ENCODE assay signal across 20 mouse cellular contexts in the genomic region with DNA sequence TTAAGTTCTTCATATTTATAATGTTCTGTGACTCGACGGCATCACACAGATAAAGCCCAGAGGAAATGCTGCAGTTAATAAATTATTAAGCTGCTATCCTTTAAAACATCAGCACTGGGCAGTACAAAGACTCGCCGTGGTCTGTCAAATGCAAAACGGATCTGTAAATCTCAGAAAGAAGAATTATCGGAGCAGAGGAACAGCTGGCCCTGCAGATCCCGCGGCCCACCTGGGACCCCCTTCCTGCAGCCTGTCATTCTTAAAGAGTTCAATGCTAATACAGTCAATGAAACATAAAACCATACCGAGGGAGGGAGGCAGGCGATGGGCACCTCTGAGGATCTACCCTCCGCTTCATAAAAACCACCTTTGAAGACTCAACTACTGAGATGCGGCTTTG.
A peak's percentile ranks its signal among the peaks of the same experiment; 100 is the strongest.
DNase-seq lines count a peak whose midpoint lies in the region; ATAC-seq and TF ChIP-seq lines count a peak whose summit lies in the region.
"Had no signal": no experiment of that assay in that cellular context is flagged by ENCODE, and none has a peak within 500 bp of the region (broad histone marks: within the 10 kb centered on the region; RNA-seq: fewer than 3 reads in every experiment).

No protein-coding gene starts in this region.

- 0 out of 2 replicates have a peak overlapping the region, but pooled peaks have one; percentile 12 for H3K9ac ChIP-seq in kidney, embryonic 14.5 days (ENCODE audit: low read depth, low read length)
- H3K9ac ChIP-seq in embryonic facial prominence, embryonic 11.5 days (replicated peaks; ENCODE audit: low read length) = no peak overlapping the region
- no peak overlapping the region for H3K9ac ChIP-seq in midbrain, embryonic 11.5 days (ENCODE audit: low read length)
- no peak overlapping the region for H3K9ac ChIP-seq in neural tube, embryonic 13.5 days
- H3K9ac ChIP-seq: embryonic facial prominence, embryonic 15.5 days; heart, embryonic 15.5 days; limb, embryonic 12.5 days had no signal

- no peak overlapping the region for H3K4me2 ChIP-seq in kidney, embryonic 14.5 days (replicated peaks; ENCODE audit: low read depth, low read length)
- no peak overlapping the region for H3K4me2 ChIP-seq in embryonic facial prominence, embryonic 11.5 days (ENCODE audit: low read depth, low read length)
- no peak overlapping the region for H3K4me2 ChIP-seq in midbrain, embryonic 11.5 days
- 0 out of 2 replicates have a peak overlapping the region, but pooled peaks have one; percentile 11 for H3K4me2 ChIP-seq in neural tube, embryonic 13.5 days
- H3K4me2 ChIP-seq: embryonic facial prominence, embryonic 15.5 days; heart, embryonic 15.5 days; limb, embryonic 12.5 days had no signal

- no peaks in the 10 kb centered on the region for H3K36me3 ChIP-seq in kidney, embryonic 14.5 days (ENCODE audit: control insufficient read depth, insufficient read depth, low read length)
- H3K36me3 ChIP-seq in embryonic facial prominence, embryonic 11.5 days (replicated peaks; ENCODE audit: control insufficient read depth, insufficient read depth, low read depth, low read length) = no peaks in the 10 kb centered on the region
- no peaks in the 10 kb centered on the region for H3K36me3 ChIP-seq in midbrain, embryonic 11.5 days (ENCODE audit: control insufficient read depth, insufficient read depth, low read length)
- no peaks in the 10 kb centered on the region for H3K36me3 ChIP-seq in neural tube, embryonic 13.5 days
- H3K36me3 ChIP-seq: embryonic facial prominence, embryonic 15.5 days; forebrain, embryonic 10.5 days; heart, embryonic 15.5 days; limb, embryonic 12.5 days had no signal

- TF ChIP-seq CTCF in left cerebral cortex, adult 2 months (IDR thresholded peaks at IDR 0.05) = no peak

- no peaks in the 10 kb centered on the region for H3K9me3 ChIP-seq in kidney, embryonic 14.5 days (ENCODE audit: control insufficient read depth, low read length)
- no peaks in the 10 kb centered on the region for H3K9me3 ChIP-seq in embryonic facial prominence, embryonic 11.5 days (replicated peaks; ENCODE audit: control insufficient read depth, low read length)
- no peaks in the 10 kb centered on the region for H3K9me3 ChIP-seq in midbrain, embryonic 11.5 days (ENCODE audit: control insufficient read depth, low read length)
- no peaks in the 10 kb centered on the region for H3K9me3 ChIP-seq in neural tube, embryonic 13.5 days
- H3K9me3 ChIP-seq: embryonic facial prominence, embryonic 15.5 days; forebrain, embryonic 10.5 days; heart, embryonic 15.5 days; limb, embryonic 12.5 days had no signal

- H3K27ac ChIP-seq in kidney, embryonic 14.5 days (ENCODE audit: low read depth, low read length) = no peak overlapping the region
- no peak overlapping the region for H3K27ac ChIP-seq in embryonic facial prominence, embryonic 11.5 days (replicated peaks; ENCODE audit: low read depth, low read length)
- 0 out of 2 replicates have a peak overlapping the region, but pooled peaks have one; percentile 25 for H3K27ac ChIP-seq in midbrain, embryonic 11.5 days (ENCODE audit: low read depth, low read length)
- peak overlapping the region; percentile 46 for H3K27ac ChIP-seq in neural tube, embryonic 13.5 days (replicated peaks)
- H3K27ac ChIP-seq in left cerebral cortex, adult 2 months = no peak overlapping the region
- H3K27ac ChIP-seq: embryonic facial prominence, embryonic 15.5 days; forebrain, embryonic 10.5 days; heart, adult 2 months; heart, embryonic 15.5 days; limb, embryonic 12.5 days had no signal

- H3K4me3 ChIP-seq in kidney, embryonic 14.5 days (ENCODE audit: low read length) = no peak overlapping the region
- no peak overlapping the region for H3K4me3 ChIP-seq in embryonic facial prominence, embryonic 11.5 days (ENCODE audit: low read depth, low read length)
- no peak overlapping the region for H3K4me3 ChIP-seq in midbrain, embryonic 11.5 days (ENCODE audit: low read depth, low read length)
- H3K4me3 ChIP-seq in neural tube, embryonic 13.5 days = no peak overlapping the region
- H3K4me3 ChIP-seq in left cerebral cortex, adult 2 months = no peak overlapping the region
- H3K4me3 ChIP-seq: embryonic facial prominence, embryonic 15.5 days; forebrain, embryonic 10.5 days; heart, adult 2 months; heart, embryonic 15.5 days; limb, embryonic 12.5 days had no signal

- H3K27me3 ChIP-seq in kidney, embryonic 14.5 days (ENCODE audit: control insufficient read depth, insufficient read depth, low read length) = no peaks in the 10 kb centered on the region
- H3K27me3 ChIP-seq in embryonic facial prominence, embryonic 11.5 days (ENCODE audit: control insufficient read depth, insufficient read depth, low read length) = no peaks in the 10 kb centered on the region
- no peaks in the 10 kb centered on the region for H3K27me3 ChIP-seq in midbrain, embryonic 11.5 days (ENCODE audit: control insufficient read depth, insufficient read depth, low read length)
- no peaks in the 10 kb centered on the region for H3K27me3 ChIP-seq in neural tube, embryonic 13.5 days
- H3K27me3 ChIP-seq: embryonic facial prominence, embryonic 15.5 days; heart, embryonic 15.5 days; limb, embryonic 12.5 days; megakaryocyte, embryonic 14.5 days had no signal

- WGBS in kidney, embryonic 14.5 days = 22% methylated on average over 12 of the region's 12 CpGs
- 34% methylated on average over 12 of the region's 12 CpGs for WGBS in embryonic facial prominence, embryonic 11.5 days
- 67% methylated on average over 12 of the region's 12 CpGs for WGBS in midbrain, embryonic 11.5 days
- 32% methylated on average over 12 of the region's 12 CpGs for WGBS in neural tube, embryonic 13.5 days

- intact Hi-C loops in left cerebral cortex, adult 2 months (cut with DNase I) = no loop called here

- DNase-seq in kidney, postnatal 4 days = no peak
- DNase-seq in embryonic facial prominence, embryonic 11.5 days (ENCODE audit: low spot score) = peak; percentile 62
- DNase-seq in midbrain, embryonic 11.5 days (ENCODE audit: low spot score, missing footprints) = no peak
- DNase-seq in adrenal gland, postnatal 14 days = no peak
- no peak for DNase-seq in left cerebral cortex, adult 2 months (ENCODE audit: extremely low spot score in 1 of 2, low spot score in 2 of 2)
- DNase-seq: adrenal gland, adult 8-10 months; B cell, adult 2 months; cerebellum, adult 18-20 months; heart, adult 2 months; kidney, postnatal 36 days; lung, postnatal 14 days; thymus, postnatal 36 days had no signal

- peaks cover 14% of the 10 kb centered on the region for H3K4me1 ChIP-seq in kidney, embryonic 14.5 days (ENCODE audit: control insufficient read depth, insufficient read depth, low read length)
- peaks cover 9% of the 10 kb centered on the region for H3K4me1 ChIP-seq in embryonic facial prominence, embryonic 11.5 days (ENCODE audit: control insufficient read depth, insufficient read depth, low read length)
- H3K4me1 ChIP-seq in midbrain, embryonic 11.5 days (ENCODE audit: control insufficient read depth, insufficient read depth, low read length) = 0 out of 2 replicates have a peak, but pooled peaks cover 3% of the 10 kb centered on the region
- peaks cover 34% of the 10 kb centered on the region for H3K4me1 ChIP-seq in neural tube, embryonic 13.5 days (replicated peaks)
- H3K4me1 ChIP-seq: heart, embryonic 15.5 days; megakaryocyte, embryonic 14.5 days had no signal

- ATAC-seq in kidney, embryonic 14.5 days (ENCODE audit: low FRiP score, low TSS enrichment) = no peak
- peak; percentile 45; the same call in 1 of the 2 replicates for ATAC-seq in embryonic facial prominence, embryonic 11.5 days (replicated peaks; ENCODE audit: insufficient number of reproducible peaks, low FRiP score, low TSS enrichment, low read depth)
- peak; percentile 76 for ATAC-seq in midbrain, embryonic 11.5 days (ENCODE audit: low FRiP score)
- ATAC-seq in neural tube, embryonic 13.5 days (ENCODE audit: low read depth) = peak; percentile 57
- ATAC-seq: intestine, postnatal 0 days had no signal

Comparison
In these comparisons a context has a peak if more than half of its experiments do, and no peak if none do; other contexts are left out.
1. H3K27ac ChIP-seq: peak in midbrain, embryonic 11.5 days (single experiment) and neural tube, embryonic 13.5 days (single experiment); none in kidney, embryonic 14.5 days (single experiment), embryonic facial prominence, embryonic 11.5 days (single experiment) and left cerebral cortex, adult 2 months (single experiment).